Comparison of ENCODE assay signal across 32 mouse cellular contexts in the genomic region with DNA sequence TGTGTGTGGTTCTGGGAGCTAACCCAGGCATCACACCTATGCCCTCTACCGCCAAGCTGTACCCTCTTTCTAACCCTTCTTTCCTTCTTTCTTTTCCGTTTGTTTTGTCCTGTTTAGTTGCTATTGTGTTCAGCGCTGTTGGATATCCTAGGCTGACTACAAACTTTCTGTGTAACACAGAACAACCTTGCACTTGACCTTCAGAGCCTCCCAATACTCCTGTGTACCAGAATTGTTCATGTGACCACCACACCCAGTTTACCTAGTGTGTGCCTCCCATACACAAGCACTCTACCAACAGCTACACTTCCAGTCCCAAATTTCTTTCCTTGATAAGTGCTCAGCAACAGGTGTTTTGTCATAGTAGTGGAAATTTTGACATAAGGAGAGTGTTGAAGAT.
"Had no signal": no experiment of that assay in that cellular context is flagged by ENCODE, and none has a peak within 500 bp of the region (broad histone marks: within the 10 kb centered on the region; RNA-seq: fewer than 3 reads in every experiment).

No protein-coding gene starts in this region.

- H3K27me3 ChIP-seq: limb, embryonic 12.5 days; limb, embryonic 13.5 days; limb, embryonic 15.5 days; liver, embryonic 12.5 days; liver, embryonic 13.5 days; liver, embryonic 15.5 days; lung, embryonic 15.5 days; midbrain, embryonic 12.5 days; midbrain, embryonic 13.5 days; midbrain, embryonic 15.5 days; neural tube, embryonic 12.5 days; neural tube, embryonic 13.5 days had no signal

- H3K4me3 ChIP-seq: left cerebral cortex, adult 2 months; limb, embryonic 10.5 days; limb, embryonic 12.5 days; limb, embryonic 13.5 days; limb, embryonic 15.5 days; liver, embryonic 12.5 days; liver, embryonic 13.5 days; liver, embryonic 15.5 days; lung, embryonic 15.5 days; midbrain, embryonic 10.5 days; midbrain, embryonic 12.5 days; midbrain, embryonic 13.5 days; midbrain, embryonic 15.5 days; myocyte; neural tube, embryonic 12.5 days; neural tube, embryonic 13.5 days had no signal

- H3K4me1 ChIP-seq: limb, embryonic 13.5 days; limb, embryonic 15.5 days; liver, embryonic 13.5 days; liver, embryonic 15.5 days; midbrain, embryonic 10.5 days; midbrain, embryonic 12.5 days; midbrain, embryonic 13.5 days; midbrain, embryonic 15.5 days; neural tube, embryonic 12.5 days; neural tube, embryonic 13.5 days had no signal

- H3K4me2 ChIP-seq: limb, embryonic 12.5 days; limb, embryonic 13.5 days; limb, embryonic 15.5 days; liver, embryonic 11.5 days; liver, embryonic 12.5 days; liver, embryonic 13.5 days; liver, embryonic 15.5 days; lung, embryonic 14.5 days; lung, embryonic 15.5 days; midbrain, embryonic 11.5 days; midbrain, embryonic 12.5 days; midbrain, embryonic 13.5 days; midbrain, embryonic 15.5 days; neural tube, embryonic 12.5 days; neural tube, embryonic 13.5 days had no signal

- H3K9ac ChIP-seq: limb, embryonic 12.5 days; limb, embryonic 13.5 days; limb, embryonic 15.5 days; liver, embryonic 12.5 days; liver, embryonic 13.5 days; liver, embryonic 14.5 days; liver, embryonic 15.5 days; liver, postnatal 0 days; lung, embryonic 14.5 days; lung, embryonic 15.5 days; midbrain, embryonic 12.5 days; midbrain, embryonic 13.5 days; midbrain, embryonic 15.5 days; neural tube, embryonic 12.5 days; neural tube, embryonic 13.5 days had no signal

- ATAC-seq: liver, embryonic 12.5 days; liver, postnatal 0 days; lung, postnatal 0 days; midbrain, embryonic 13.5 days; midbrain, embryonic 15.5 days; midbrain, embryonic 16.5 days had no signal

- H3K9me3 ChIP-seq: limb, embryonic 10.5 days; limb, embryonic 12.5 days; limb, embryonic 13.5 days; limb, embryonic 15.5 days; liver, embryonic 12.5 days; liver, embryonic 13.5 days; liver, embryonic 15.5 days; lung, embryonic 15.5 days; midbrain, embryonic 10.5 days; midbrain, embryonic 12.5 days; midbrain, embryonic 13.5 days; midbrain, embryonic 15.5 days; neural tube, embryonic 12.5 days; neural tube, embryonic 13.5 days had no signal

- H3K36me3 ChIP-seq: limb, embryonic 10.5 days; limb, embryonic 12.5 days; limb, embryonic 13.5 days; limb, embryonic 15.5 days; liver, embryonic 12.5 days; liver, embryonic 13.5 days; liver, embryonic 15.5 days; lung, embryonic 15.5 days; midbrain, embryonic 10.5 days; midbrain, embryonic 12.5 days; midbrain, embryonic 13.5 days; midbrain, embryonic 15.5 days; neural tube, embryonic 12.5 days; neural tube, embryonic 13.5 days had no signal

- DNase-seq: left cerebral cortex, postnatal 4 days; liver; liver, embryonic 13.5 days; liver, postnatal 0 days; lung, adult 18-20 months; lung, adult 2 months; lung, embryonic 14.5 days; lung, postnatal 10 days; lung, postnatal 36 days; lung, postnatal 4 days; midbrain, embryonic 14.5 days had no signal

- H3K27ac ChIP-seq: left cerebral cortex, adult 2 months; limb, embryonic 10.5 days; limb, embryonic 12.5 days; limb, embryonic 13.5 days; limb, embryonic 15.5 days; liver, embryonic 12.5 days; liver, embryonic 13.5 days; liver, embryonic 14.5 days; liver, embryonic 15.5 days; lung, embryonic 15.5 days; macrophage; midbrain, embryonic 10.5 days; midbrain, embryonic 12.5 days; midbrain, embryonic 13.5 days; midbrain, embryonic 15.5 days; neural tube, embryonic 12.5 days; neural tube, embryonic 13.5 days had no signal
